ENCODE assay signal across 15 mouse cellular contexts in the genomic region with DNA sequence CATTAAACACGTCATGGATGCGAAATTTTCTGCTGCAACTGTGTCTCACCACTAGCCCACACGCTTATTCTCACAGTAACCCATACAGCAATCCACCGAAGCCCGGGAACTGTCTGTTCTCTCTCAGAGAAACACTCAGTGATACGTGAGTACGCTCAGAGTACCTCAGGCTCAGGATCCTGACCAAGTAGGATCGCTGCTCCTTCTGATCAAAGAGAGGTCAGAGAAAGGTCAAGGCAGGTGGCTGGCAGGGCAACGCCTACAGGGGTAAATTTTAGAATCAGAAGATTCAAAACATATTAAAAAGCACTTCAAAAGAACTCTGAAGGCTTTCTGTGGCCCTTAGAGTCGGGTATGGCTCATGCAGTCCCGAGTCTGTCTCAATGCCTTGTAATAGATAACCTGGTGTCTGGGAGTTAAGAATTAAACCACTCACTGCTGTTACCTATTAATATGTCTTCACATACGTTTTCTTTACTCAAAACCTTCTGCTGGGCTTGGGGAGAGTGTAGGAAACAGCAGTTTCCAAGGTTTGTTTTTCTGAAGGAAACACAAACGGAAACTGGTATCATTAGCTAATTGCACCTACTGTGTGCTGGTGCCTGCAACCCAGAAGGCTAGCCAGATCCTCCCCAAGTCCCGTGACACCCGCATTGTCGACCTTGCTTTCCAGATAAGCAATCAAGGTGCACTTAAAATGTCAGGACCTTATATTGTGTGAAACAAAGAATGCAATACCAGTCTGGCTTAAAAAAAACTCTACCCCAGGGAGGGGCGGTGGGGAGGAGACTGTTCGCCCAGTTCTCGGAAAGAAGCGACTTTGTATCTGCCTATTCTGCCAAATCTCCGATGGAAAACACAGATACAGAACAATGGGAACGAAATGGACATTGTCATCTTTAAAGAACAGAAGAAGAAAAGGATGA. TPM values are rescaled to one million over a fixed set of nuclear protein-coding genes. Genes with fewer than 3 reads are reported as not detected.
DNase-seq lines count a peak whose midpoint lies in the region; ATAC-seq and TF ChIP-seq lines count a peak whose summit lies in the region.
"Had no signal": no experiment of that assay in that cellular context is flagged by ENCODE, and none has a peak within 500 bp of the region (broad histone marks: within the 10 kb centered on the region; RNA-seq: fewer than 3 reads in every experiment).

No protein-coding gene starts in this region.

- H3K4me2 ChIP-seq in lung, embryonic 15.5 days, result 0 out of 2 replicates have a peak overlapping the region, but pooled peaks have one; percentile 3
- H3K4me2 ChIP-seq in intestine, postnatal 0 days (replicated peaks; ENCODE audit: low read depth), result peak overlapping the region; percentile 55
- H3K4me2 ChIP-seq: midbrain, embryonic 15.5 days had no signal

- no peaks in the 10 kb centered on the region for H3K27me3 ChIP-seq in lung, embryonic 15.5 days
- no peaks in the 10 kb centered on the region for H3K27me3 ChIP-seq in intestine, postnatal 0 days (replicated peaks; ENCODE audit: control insufficient read depth, insufficient read depth, low read length)
- H3K27me3 ChIP-seq in small intestine, adult 2 months (ENCODE audit: control insufficient read depth, insufficient read depth, low read length), result no peaks in the 10 kb centered on the region
- H3K27me3 ChIP-seq: midbrain, embryonic 15.5 days had no signal

- TF ChIP-seq CTCF in intestine, postnatal 0 days (IDR thresholded peaks at IDR 0.05; ENCODE audit: low read depth), result no peak
- no peak for TF ChIP-seq CTCF in small intestine, adult 2 months (IDR thresholded peaks at IDR 0.05; ENCODE audit: extremely low read depth, insufficient read length, insufficient replicate concordance, low read depth, low read length)

- H3K9me3 ChIP-seq in lung, embryonic 15.5 days, result no peaks in the 10 kb centered on the region
- no peaks in the 10 kb centered on the region for H3K9me3 ChIP-seq in intestine, postnatal 0 days (ENCODE audit: control insufficient read depth)
- H3K9me3 ChIP-seq: midbrain, embryonic 15.5 days had no signal

- H3K9ac ChIP-seq in lung, embryonic 15.5 days, result no peak overlapping the region
- no peak overlapping the region for H3K9ac ChIP-seq in intestine, postnatal 0 days (ENCODE audit: low read depth, low read length)
- H3K9ac ChIP-seq: midbrain, embryonic 15.5 days had no signal

- no peak for ATAC-seq in lung, embryonic 15.5 days (ENCODE audit: borderline replicate concordance, extremely low read depth, low FRiP score, low TSS enrichment)
- ATAC-seq in intestine, postnatal 0 days, result peak; percentile 31; the same call in 1 of the 2 replicates
- ATAC-seq in cerebellum, adult (ENCODE audit: insufficient number of reproducible peaks, low FRiP score, low TSS enrichment), result no peak
- ATAC-seq: hindbrain, postnatal 0 days; midbrain, embryonic 15.5 days had no signal

- 57% methylated on average over 22 of the region's 22 CpGs for WGBS in lung, embryonic 15.5 days
- 42% methylated on average over 22 of the region's 22 CpGs for WGBS in intestine, postnatal 0 days
- WGBS in small intestine, adult 2 months, result 38% methylated on average over 22 of the region's 22 CpGs

- H3K4me3 ChIP-seq in lung, embryonic 15.5 days, result no peak overlapping the region
- no peak overlapping the region for H3K4me3 ChIP-seq in intestine, postnatal 0 days (ENCODE audit: low read depth, low read length)
- no peak overlapping the region for H3K4me3 ChIP-seq in small intestine, adult 2 months (ENCODE audit: low read depth, low read length)
- H3K4me3 ChIP-seq: heart, adult 2 months; midbrain, embryonic 15.5 days had no signal

- H3K4me1 ChIP-seq in lung, embryonic 15.5 days, result peaks cover 15% of the 10 kb centered on the region; the same call in 1 of the 2 replicates
- no peaks in the 10 kb centered on the region for H3K4me1 ChIP-seq in intestine, postnatal 0 days (replicated peaks; ENCODE audit: control insufficient read depth, insufficient read depth, low read length)
- H3K4me1 ChIP-seq in small intestine, adult 2 months (ENCODE audit: control insufficient read depth, insufficient read depth, insufficient read length, low read length), result no peaks in the 10 kb centered on the region
- H3K4me1 ChIP-seq: midbrain, embryonic 15.5 days had no signal

- peaks cover 25% of the 10 kb centered on the region; the same call in 1 of the 2 replicates for H3K36me3 ChIP-seq in lung, embryonic 15.5 days
- peaks cover 7% of the 10 kb centered on the region; the same call in 1 of the 2 replicates for H3K36me3 ChIP-seq in intestine, postnatal 0 days (ENCODE audit: control insufficient read depth, insufficient read depth)
- peaks cover 1% of the 10 kb centered on the region; the same call in 1 of the 2 replicates for H3K36me3 ChIP-seq in small intestine, adult 2 months (ENCODE audit: control insufficient read depth, insufficient read depth, low read length)
- H3K36me3 ChIP-seq: midbrain, embryonic 15.5 days had no signal

- no peak for TF ChIP-seq POLR2A in small intestine, adult 2 months (IDR thresholded peaks at IDR 0.05; ENCODE audit: low read depth, low read length)

- peak overlapping the region; percentile 87 for H3K27ac ChIP-seq in lung, embryonic 15.5 days
- H3K27ac ChIP-seq in intestine, postnatal 0 days (ENCODE audit: low read depth, low read length), result peak overlapping the region; percentile 83
- peak overlapping the region; percentile 39 for H3K27ac ChIP-seq in small intestine, adult 2 months (ENCODE audit: insufficient read depth, low read depth, low read length)
- H3K27ac ChIP-seq: heart, adult 2 months; hindbrain, postnatal 0 days; midbrain, embryonic 15.5 days had no signal

- peak; percentile 54 for DNase-seq in heart, adult 11 months
- no peak for DNase-seq in heart, postnatal 14 days
- no peak for DNase-seq in lung, postnatal 14 days
- DNase-seq in layer of hippocampus, postnatal 14 days (ENCODE audit: low spot score in 2 of 2), result no peak
- DNase-seq: cerebellum, adult 18-20 months; embryo, embryonic 11 days; heart, adult 2 months; lung, adult 18-20 months; thymus, postnatal 14 days had no signal

- intact Hi-C loops in heart, postnatal 14 days (cut with DNase I), result no loop called here

RNA-seq across cellular contexts. Expression of a gene that starts 48.6 kb away (rescaled TPM):
- 10 to 100 TPM; 25.6 to 26.0 TPM for total RNA-seq in heart, postnatal 14 days (2021)
- 36.7 and 39.1 TPM in 2 replicates for polyA plus RNA-seq in lung, embryonic 15.5 days (2015; fragmentation: Nextera tagmentation; extraction: Ambion mirVana)
- polyA plus RNA-seq in intestine, postnatal 0 days (2015; fragmentation: Nextera tagmentation; extraction: Ambion mirVana), result 15.1 and 17.8 TPM in 2 replicates
- 1.4 and 3.3 TPM in 2 replicates for polyA plus RNA-seq in small intestine, adult 2 months (2012; rRNA removed)
- total RNA-seq in layer of hippocampus, postnatal 14 days (2021), result 10 to 100 TPM; 14.7 to 18.7 TPM
